Mouse (Mus musculus) CD8-positive naive resting alpha-beta T cell, adult 2 months (primary cell): Measurements from ENCODE around the gene Tnfsf4.

Source experiments
- DNase-seq, 2 experiments: peaks; one replicate each; pipeline ENCODE4 v3.0.0; 2022; ENCODE audit warnings: low read depth in 2 of 2, low spot score in 2 of 2

Tnfsf4 gene

DNA sequence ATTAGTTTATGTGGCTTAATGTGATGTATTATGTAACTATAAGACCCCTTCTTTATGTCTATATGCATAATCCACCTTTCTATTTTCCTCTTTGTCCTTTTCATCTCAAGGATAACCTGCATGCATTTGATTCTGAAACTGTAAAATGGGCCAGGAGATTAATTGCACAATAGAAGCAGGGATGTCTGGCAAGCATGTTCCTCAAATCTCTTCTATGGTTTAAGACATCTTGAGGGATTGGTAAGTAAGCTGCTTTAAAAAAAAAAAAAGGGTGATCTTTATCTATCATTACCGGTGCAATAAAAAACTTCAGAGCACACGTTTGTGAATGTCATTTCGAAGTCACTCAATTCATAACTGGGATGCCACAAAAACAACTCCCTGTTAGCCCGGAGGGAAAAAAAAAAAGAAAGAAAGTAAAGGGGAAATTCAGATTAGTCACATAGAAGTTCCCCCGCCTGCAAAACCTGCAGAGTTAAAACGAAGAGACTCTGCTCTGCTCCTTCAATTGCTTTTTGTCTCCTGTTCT lies at the start of gene Tnfsf4:
Gene Tnfsf4 (plus strand): TSS at position 479 of the 529 bp plus-strand sequence.
- DNase-seq = no peak

DNA sequence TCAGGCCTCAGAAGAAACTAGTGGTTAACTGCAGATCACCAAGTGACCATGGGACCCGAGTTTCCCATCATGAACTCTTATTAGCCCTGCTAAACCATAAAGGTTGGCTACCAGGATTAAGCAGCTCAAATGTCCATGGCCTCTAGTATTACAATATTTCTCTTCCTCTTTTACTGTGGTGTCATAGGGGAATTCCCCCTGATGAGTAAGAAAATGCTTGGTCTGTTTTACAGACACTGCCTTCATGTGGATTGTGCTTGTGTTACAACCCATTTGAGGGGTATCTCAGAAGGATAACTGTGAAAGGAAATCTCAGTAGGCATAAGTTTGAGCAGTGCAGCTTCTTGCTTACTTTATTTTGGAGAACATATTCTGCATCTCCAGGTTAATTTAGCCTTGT lies 44.2 kb upstream of the Tnfsf4 start:
- DNase-seq = no peak

DNA sequence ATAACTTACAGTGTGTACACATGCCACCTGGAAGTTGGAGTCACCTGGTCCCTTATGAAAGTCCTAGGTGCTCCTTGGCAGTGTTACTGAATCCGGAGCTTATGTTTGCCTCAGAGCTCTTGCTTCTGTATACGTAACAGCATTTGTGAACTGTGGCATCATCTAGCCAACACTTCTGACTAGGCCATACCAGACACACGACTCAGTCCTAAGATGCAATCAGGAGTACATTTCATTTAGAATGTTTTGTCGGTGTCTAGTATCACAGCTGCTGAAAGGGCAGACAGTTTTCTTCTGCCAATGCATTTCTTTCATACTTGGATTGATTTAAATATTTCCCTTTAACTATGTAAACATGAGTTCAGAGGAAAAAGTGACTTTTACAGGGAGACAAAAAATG lies 30.2 kb upstream of the Tnfsf4 start:
- no peak for DNase-seq

DNA sequence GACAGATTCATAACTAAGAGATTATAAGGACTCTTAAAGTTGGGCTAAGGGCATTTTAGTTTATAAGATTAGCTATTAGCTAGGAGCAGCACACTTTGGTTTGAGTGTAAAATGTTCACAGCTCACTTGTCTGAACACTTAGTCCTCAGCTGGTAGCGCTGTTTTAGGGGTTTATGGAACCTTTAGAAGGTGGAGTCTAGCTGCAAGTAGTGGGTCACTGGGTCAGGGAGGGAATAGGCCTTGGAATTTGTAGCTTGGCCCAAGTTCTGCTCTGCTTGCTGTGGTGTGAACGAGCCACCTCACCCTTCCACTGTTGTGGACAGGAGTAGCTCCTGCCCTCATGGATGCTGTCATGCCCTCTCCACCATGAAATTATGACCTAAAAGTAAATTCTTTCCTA lies 23.3 kb upstream of the Tnfsf4 start:
- DNase-seq = no peak

DNA sequence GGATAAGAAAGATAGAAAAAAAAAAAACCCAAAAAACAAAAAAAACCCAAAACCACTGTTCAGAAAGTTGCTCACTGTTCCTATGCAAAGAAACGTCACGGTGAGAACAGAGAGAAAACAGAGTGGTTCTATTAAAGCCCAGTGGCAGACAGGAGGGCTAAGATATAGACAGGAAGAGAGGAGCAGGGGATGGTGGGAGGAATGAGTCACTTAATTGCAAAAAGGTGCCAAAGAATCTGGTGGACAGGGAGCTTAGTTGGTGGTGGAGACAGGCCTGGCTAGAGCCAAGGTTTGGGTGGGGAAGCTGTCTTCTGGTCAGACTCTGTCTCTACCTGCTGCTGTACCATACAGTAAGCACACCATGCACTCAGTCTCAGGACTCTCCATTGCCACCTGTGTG lies 19.3 kb upstream of the Tnfsf4 start:
- no peak for DNase-seq

DNA sequence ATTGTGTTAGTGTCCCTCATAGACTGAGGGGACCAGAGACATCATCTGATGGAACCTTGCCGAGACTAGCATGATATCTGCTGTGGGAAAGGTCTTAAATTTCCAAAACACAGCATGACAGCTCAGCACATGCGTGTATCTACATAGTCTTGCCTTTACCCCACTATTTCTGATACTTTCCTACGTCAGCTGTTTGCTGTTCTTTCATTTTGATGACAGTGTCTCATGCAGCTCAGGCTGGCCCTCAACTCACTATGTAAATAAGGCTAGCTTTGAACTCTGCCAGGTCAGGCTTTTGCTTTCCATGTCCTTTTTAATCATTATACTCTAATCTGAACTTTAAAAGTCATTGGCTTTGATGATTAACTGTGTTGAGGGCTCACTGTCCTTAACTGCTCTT lies 16.6 kb upstream of the Tnfsf4 start:
- DNase-seq = no peak

DNA sequence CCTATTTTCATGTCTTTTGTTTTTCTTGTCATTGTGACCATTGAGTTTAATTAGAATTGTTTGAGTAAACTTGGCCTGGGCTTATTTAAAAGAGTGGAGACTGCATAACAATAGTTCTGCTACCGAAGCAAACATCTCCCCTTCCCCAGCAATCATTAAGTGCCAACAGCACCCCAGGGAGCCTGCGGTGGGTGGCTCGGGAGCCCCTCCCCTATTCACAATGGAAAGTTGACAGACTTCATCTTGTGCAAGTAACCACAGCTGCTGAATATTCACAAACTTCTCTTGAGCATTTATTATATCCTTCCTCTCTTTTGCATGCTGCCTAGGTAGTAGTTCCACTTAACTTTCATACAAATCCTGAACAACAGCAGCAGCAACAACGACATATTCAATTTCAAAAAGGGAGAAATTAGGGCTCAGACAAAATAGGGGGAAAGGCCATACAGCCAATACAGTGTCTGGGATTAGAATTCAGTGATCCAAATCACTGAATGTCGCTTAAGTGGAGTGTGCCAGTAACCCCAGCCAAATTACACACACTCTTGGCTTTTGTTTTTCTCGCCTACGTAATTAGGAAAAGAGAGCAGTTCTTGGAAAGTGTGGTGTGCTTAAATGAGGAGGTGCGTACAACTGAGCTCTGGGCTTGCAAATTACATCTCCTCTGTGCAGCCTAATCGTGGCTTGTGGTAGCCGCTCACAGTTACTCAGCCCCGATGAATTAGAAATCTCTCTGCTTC lies 15.4 kb upstream of the Tnfsf4 start:
- no peak for DNase-seq

DNA sequence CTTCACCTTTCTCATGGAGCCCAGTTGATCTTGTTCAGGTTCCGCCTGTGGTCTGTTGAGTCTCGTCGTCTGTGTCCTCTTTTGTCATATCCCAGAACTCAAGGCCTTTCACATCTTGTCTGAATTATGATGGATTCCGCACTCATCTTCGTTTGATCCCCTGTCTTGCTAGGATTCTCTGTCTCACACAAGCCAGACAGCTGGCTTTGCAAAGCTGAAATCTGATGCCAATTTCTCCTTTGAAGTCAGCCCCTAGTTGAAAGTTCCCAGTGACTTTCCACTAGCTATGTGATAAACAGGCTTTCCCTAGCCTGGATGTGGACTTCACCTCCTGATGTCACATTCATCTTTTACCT lies 14.8 kb upstream of the Tnfsf4 start:
- no peak for DNase-seq

DNA sequence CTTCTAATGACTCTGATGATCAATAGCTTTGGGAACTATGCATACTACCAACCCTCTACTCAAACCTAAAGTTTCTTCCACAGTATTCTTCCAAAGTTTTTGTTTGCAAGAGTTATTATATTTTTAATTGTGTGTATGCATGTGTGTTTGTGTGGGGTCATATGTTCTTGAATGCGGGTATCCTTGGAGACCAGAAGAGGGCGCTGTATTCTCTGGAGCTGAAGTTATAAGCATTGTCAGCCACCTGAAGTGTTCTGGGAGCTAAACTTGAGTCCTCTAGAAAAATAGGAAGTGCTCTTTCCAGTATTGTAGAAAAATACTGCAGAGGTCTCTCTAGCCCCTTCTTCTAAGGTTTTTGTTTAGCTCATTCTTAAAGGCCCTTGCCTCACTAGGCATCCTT lies 5.1 kb upstream of the Tnfsf4 start:
- DNase-seq = no peak

DNA sequence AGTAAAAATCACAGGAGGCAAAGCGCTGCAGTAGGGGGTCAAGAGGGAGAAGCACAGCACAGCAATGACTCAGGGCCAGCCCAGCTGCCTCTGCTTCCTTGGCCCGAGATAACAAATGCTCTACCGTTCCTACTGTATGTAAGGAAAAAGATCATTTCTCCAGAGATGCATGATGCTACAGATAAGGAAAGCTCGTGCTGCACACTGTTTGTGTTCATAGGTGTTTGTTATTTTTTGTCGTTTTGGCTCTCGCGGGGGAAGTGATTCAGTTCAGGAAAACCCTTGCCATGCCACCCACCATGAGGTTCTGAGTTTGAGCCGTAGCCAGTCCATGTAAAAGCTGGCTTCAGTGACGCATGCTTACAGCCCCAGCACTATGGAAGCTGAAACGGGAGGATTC lies 2.3 kb upstream of the Tnfsf4 start:
- no peak for DNase-seq

DNA sequence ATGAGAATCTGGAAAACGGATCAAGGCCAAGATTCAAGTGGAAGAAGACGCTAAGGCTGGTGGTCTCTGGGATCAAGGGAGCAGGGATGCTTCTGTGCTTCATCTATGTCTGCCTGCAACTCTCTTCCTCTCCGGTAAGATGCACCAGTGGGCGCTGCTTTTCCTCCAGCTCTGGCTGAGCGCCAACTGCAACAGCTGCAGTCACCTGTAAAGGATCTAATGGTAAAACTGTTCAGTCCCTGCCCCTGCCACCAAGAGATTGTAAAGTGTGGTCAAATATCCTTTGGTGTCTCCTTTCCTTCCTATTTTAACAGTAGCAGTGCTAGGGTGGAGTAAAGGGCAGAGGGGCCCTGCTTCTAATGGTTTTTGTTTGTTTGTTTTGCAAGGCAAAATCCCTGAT lies 401 bp downstream of the Tnfsf4 start:
- peak; percentile 25 to 32 for DNase-seq

DNA sequence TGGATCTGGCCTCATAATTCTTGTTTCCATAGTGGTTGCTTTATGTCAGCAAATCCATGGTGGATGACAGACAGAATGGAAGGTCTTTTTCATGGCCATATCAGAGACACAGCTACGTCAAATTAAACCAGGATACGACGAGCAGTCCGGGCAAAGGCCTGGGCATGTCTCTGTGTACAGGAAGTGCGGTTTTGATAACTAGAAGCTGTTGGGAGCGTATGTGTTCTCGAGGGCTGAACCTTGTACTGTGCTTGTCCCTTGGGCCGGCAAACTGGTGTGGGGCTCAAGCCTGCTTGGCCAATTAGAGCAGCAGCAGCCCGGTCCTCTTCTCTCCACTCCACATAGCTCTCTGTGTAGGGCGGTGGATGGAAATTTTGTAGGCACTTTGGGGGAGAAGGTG lies 1.1 kb downstream of the Tnfsf4 start:
- DNase-seq = peak; percentile 8 to 13

DNA sequence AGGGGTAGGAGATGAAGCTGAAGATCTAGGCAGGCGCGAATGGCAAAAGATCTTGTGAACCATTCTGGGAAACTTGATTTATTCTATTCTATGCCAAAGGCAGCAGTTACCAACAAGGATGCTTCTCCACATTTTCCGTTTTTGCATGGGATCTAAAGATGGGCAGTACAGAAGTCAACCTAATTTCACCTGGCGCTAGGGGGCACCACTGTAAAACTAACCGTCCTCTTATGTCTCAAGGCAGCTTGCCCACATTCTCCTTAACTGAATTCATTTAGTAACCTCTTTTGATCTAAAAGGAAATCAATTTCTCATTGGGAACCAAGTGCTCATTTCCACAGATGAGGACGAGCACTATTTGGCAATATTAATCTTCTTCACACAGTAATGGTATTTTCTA lies 4.9 kb downstream of the Tnfsf4 start:
- peak; percentile 38 to 61 for DNase-seq

DNA sequence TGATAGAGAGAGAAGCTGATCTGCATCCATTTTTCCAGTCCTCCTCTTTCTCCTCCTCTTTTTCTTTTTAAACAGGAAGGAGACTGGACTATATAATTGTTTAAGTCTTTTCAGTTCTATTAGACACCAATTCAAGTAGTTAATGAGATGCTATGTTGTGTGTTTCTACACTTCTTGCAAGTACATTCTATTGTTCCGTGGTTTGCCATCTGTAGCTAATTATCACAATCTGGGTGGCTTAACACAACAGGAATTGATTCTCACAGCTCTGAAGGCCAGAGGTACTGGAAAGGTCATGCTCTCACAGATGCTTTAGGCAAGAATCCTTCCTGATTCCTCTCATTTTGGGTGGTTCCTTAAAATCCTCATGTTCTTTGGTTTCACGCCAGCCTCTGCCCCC lies 7.9 kb downstream of the Tnfsf4 start:
- no peak for DNase-seq

DNA sequence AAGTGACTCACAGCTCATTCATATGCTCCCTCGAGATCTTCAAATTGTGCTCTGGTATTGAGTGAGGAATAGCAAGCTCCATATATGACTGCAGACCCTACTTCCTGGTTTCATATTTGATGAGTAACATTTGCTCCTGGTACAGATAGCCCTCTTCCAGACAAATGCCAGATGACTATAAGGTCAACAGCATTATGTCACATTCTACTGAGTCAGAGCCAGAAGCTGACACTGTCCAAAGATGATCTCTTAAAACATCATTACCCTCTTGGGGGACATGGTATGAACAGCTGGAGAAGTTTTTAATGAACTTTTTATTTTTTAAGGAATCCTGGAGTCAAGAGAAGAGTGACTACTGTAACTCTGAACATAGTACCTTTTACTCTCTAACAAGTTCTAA lies 11.3 kb downstream of the Tnfsf4 start:
- DNase-seq = no peak

DNA sequence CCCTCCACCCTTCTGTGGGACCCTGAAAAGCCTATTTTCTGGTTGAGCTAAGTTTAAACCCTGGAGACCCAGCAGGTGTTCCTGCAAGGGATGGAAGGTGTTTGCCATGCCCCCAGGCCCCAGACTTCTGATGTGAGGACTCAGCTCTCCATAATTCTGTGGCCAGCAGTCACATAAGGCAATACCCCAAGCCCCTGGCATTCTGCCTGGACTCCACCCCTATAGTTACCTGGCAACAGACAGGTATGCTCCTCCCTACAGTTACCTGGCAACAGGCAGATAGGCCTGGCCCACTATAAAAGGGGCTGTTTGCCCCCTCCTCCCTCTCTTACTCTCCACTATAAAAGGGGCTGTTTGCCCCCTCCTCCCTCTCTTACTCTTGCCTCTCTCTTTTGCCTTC lies 24.7 kb downstream of the Tnfsf4 start:
- no peak for DNase-seq

DNA sequence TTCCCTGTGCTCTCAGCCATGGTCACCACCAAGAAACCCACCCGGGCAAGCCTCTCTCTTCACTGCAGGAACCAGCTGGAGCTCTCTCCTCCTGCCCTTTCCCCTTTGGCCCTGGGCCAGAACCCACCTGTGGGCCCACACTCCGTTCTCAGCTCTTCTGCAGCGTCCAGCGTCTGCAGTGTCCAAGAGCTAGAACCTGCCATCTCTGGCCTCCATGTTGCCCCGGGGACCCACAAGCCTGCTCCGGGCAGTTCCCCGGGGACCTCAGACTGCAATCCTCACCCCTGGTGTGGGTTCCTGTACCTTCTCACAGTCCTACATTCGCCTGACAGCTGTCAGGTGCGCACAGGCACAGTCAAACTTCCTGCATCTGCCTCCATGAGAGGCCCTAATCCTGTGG lies 25.4 kb downstream of the Tnfsf4 start:
- no peak for DNase-seq

DNA sequence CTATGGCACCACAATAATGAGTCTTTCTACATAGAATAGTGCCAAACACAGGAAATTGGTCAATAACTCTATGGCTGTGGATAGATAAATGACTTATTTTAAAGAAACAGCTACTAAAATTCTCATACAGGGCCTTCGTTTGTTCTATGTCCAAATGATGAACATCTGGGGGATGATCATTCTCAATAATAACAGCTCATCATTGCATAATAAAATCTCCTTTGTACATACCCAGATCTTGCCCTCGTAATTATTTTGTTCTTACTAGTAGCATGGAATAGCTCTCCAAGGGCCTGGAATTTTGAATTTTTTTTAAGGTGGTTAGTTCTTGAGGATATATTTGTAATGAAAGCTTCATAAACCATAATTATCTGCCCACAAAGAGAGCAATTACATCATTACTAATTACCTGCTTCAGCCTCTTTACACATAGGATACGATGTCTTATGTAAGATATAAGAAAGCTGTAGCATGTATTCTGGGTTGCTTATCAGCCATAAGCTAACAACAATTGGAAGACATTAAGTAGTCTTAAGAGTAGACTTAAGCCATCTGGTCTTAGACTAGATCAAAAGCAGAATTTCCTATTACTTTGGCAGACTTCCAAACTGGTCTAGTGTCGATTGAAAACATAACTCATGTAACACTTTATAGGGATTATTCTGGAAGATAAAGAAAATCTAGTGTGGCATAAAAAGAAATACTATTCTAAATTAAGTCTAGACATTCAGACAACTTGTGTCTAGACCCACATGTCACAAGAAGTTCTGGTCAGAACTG lies 31.3 kb downstream of the Tnfsf4 start:
- DNase-seq = no peak

DNA sequence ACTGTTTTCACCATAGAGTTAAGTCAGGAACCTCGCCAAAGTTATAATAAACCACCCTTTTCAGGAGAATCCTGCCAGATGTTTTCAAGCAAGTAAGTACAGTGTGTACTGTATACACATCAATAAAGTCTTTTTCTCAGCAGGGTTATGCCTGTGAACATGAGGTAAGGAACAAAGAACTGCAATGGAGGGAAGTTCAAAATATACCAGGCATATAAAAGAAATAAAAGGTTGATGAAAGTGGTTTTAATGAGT lies 31.8 kb downstream of the Tnfsf4 start:
- no peak for DNase-seq

DNA sequence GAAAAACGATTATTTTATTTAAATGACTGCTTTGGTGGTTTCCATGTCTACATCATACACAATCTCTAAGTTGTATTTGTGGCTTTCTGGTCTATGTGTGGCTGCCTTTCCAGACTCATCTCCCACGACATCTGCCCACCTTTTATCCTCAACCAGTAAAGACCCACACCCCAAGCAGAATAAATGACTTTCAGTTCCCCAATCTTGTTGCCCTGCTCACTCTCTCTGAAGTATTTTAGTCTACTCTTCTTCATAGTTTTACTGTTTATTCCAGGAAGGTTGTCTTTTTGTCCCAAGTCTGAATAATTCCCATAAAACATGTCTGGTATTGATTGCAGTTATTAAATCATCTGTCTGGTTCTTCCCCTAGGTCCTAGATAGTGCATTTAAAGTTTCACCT lies 40.6 kb downstream of the Tnfsf4 start:
- no peak for DNase-seq

DNA sequence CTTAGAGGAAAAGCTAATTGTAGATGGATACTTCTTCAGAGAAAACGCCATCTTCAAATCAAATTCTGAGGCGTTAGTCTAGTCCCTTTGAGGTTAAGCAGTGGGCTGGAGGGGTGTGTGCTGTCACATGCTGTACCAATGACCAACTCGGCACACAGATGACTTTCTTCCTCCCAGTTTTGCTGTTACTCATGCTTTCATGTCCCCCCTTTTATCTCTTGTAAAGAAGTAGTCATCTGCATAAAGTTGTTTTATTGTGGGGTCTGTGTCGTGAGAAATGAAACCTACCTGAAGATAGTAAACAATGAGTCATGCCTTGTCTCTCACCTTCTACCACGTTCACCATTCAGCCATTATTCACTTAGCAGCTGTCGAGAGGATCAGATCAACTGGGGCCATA lies 41.3 kb downstream of the Tnfsf4 start:
- no peak for DNase-seq

DNA sequence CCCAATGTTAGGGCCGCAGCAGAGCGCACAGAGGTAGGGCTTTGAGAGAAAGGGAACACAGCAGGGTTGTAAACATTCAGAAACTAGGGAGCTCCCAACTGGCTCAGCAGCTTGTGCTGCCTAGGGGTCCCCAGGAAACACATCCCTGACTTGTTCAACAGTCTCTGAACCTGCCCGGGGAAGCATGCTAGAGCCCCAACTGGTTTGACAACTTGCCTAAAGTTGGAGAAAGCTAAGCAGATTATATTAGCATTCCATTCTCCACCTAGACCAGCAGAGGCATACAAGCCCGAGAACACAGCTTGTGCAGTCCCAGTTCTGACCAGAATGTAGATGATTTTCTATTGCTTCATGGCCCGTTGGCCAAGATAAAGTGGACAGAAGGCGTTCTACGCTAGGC lies 49.6 kb downstream of the Tnfsf4 start:
- DNase-seq = no peak

DNA sequence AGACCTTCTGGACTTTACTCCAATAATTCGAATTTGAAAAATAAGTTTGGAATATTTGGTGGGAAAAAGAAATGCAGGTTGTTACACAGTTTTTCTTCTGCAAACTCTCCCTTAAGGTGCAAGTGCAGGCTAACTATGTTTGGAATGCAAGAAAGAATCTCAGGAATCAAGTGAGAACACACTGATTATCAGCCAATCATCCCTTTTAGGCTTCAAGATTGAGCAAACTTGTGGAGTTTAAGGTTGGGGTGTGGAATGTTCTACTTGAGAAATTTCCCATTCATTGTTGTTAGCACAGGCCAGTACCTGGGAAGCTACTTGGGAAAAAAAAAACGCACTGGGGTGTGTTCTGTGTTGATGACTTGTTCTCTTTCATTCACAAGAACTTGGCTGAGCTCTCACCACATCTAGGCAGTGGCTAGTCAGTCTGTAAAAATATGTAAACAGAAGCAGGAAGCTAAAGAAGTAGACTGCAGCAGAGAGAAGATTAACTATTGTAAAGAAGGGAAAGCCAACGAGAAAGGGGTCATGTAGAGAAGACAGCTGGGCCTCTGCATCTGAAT lies 56.6 kb downstream of the Tnfsf4 start:
- DNase-seq = no peak
